Mouse (Mus musculus) megakaryocyte, embryonic 14.5 days (primary cell): ENCODE measurements around the gene Atp6v0a4.

Experiments used
- FLI1 ChIP-seq: IDR thresholded peaks from 2 replicates; pipeline ENCODE4 v1.6.1; 2012; ENCODE audit warnings: low read length, inconsistent platforms, mixed read lengths
- GATA1 ChIP-seq: IDR thresholded peaks from 3 replicates; pipeline ENCODE4 v1.6.1; 2012; ENCODE audit warnings: mixed read lengths, low read length, inconsistent platforms, borderline replicate concordance

GRCm38 (mm10) chr6:38110859-38111258 lies 13.5 kb downstream of the Atp6v0a4 start:
- TF ChIP-seq FLI1: no peak
- no peak for TF ChIP-seq GATA1
